Mouse (Mus musculus) liver, postnatal 0 days (tissue): Measurements from ENCODE around the gene Phrf1. TPM values are rescaled to one million over a fixed set of nuclear protein-coding genes. Genes with fewer than 3 reads are reported as not detected.

Experiments used
- ATAC-seq: fragments of 200-750 bp; cut with Nextera tagmentation; 2 replicates; pipeline ENCODE4 v1.8.0; 2017; ENCODE audit warnings: mild to moderate bottlenecking, moderate library complexity
- DNase-seq: peaks from one replicate; pipeline ENCODE4 v3.0.0-alpha.2; 2016
- H3K27ac ChIP-seq: fragments of 300-500 bp; sonication (generic); 2 replicates; pipeline ENCODE4 v1.5.1; 2014; ENCODE audit warnings: antibody characterized with exemption, moderate library complexity, mild to moderate bottlenecking, low read depth
- H3K27me3 ChIP-seq: fragments of 300-500 bp; sonication (generic); 2 replicates; pipeline ENCODE4 v1.6.1; 2014; ENCODE audit warnings: low read length, control low read depth, mixed read lengths; ENCODE audit not compliant: insufficient read depth
- H3K36me3 ChIP-seq: fragments of 300-500 bp; sonication (generic); replicated peaks from 2 replicates; pipeline ENCODE4 v1.6.1; 2014; ENCODE audit warnings: mild to moderate bottlenecking, control low read depth, low read length, moderate library complexity, mixed read lengths; ENCODE audit not compliant: insufficient read depth
- H3K4me1 ChIP-seq: fragments of 300-500 bp; sonication (generic); 2 replicates; pipeline ENCODE4 v1.6.1; 2014; ENCODE audit warnings: antibody characterized with exemption, mild to moderate bottlenecking, control low read depth; ENCODE audit not compliant: insufficient read depth
- H3K4me2 ChIP-seq: fragments of 300-500 bp; sonication (generic); 2 replicates; pipeline ENCODE4 v1.6.1; 2014; ENCODE audit warnings: low read depth, mild to moderate bottlenecking, low read length, moderate library complexity, mixed read lengths
- H3K4me3 ChIP-seq: fragments of 300-500 bp; sonication (generic); 2 replicates; pipeline ENCODE4 v1.5.1; 2014; ENCODE audit warnings: low read depth, low read length
- H3K9ac ChIP-seq: fragments of 300-500 bp; sonication (generic); replicated peaks from 2 replicates; pipeline ENCODE4 v1.6.1; 2014; ENCODE audit warnings: mild to moderate bottlenecking, moderate library complexity
- H3K9me3 ChIP-seq: fragments of 300-500 bp; sonication (generic); 2 replicates; pipeline ENCODE4 v1.6.1; 2016; ENCODE audit warnings: mild to moderate bottlenecking, control low read depth, low read length, mixed read lengths
- CTCF ChIP-seq: sonication (generic); IDR thresholded peaks from 2 replicates; pipeline ENCODE4 v1.5.1; 2016; ENCODE audit warnings: antibody characterized with exemption, low read depth
- EP300 ChIP-seq: IDR thresholded peaks from 2 replicates; pipeline ENCODE4 v1.6.1; 2016; ENCODE audit warnings: antibody characterized with exemption, low read depth, mild to moderate bottlenecking
- WGBS: fragments of 180-500 bp; shearing (Covaris S2); extraction: QIAGEN DNeasy Blood & Tissue Kit; methylation state at CpG from one replicate; pipeline ENCODE4 v1.1.7; 2014; ENCODE audit not compliant: insufficient replicate concordance; 5-methylcytosine and 5-hydroxymethylcytosine counted together
- polyA plus RNA-seq: library from polyadenylated mRNA; unstranded; fragments of >200 nt; fragmentation: Nextera tagmentation; extraction: Ambion mirVana; gene quantifications from 2 replicates; pipeline ENCODE4 v1.2.1, GENCODE M21; 2015

Gene Phrf1
- 10.8 and 14.3 TPM in 2 replicates for polyA plus RNA-seq

GRCm38 (mm10) chr7:141228279-141229067 is at the start of gene Phrf1:
Gene Phrf1 (plus strand): TSS chr7:141228784.
- WGBS, result under 1% methylated on average over 73 of the region's 76 CpGs
- Histone ChIP-seq H3K4me3 (peak within 1 kb of the TSS; percentile 98), H3K9ac (peak within 1 kb of the TSS; percentile 99), H3K36me3 (peaks cover 29% of the 10 kb centered on the region), H3K9me3 (no peaks in the 10 kb centered on the region), H3K4me1 (peaks cover 20% of the 10 kb centered on the region), H3K27me3 (no peaks in the 10 kb centered on the region), H3K4me2 (peak within 1 kb of the TSS; percentile 78), H3K27ac (peak within 1 kb of the TSS; percentile 60)
- DNase-seq, result peak; percentile 93
- TF ChIP-seq EP300 (peak; percentile 89), CTCF (peak; percentile 100)
- peak; percentile 95 for ATAC-seq

GRCm38 (mm10) chr7:141188194-141188593 is 40.4 kb upstream of the Phrf1 start:
- Histone ChIP-seq H3K4me1 (peaks cover 12% of the 10 kb centered on the region), H3K9ac (no peak overlapping the region), H3K4me3 (no peak overlapping the region), H3K9me3 (no peaks in the 10 kb centered on the region), H3K27ac (no peak overlapping the region), H3K4me2 (no peak overlapping the region), H3K27me3 (no peaks in the 10 kb centered on the region), H3K36me3 (peaks cover 32% of the 10 kb centered on the region)
- WGBS, result 69% methylated on average over 3 of the region's 3 CpGs
- TF ChIP-seq EP300, result no peak
- no peak for TF ChIP-seq CTCF
- no peak for DNase-seq
- no peak for ATAC-seq

DNA sequence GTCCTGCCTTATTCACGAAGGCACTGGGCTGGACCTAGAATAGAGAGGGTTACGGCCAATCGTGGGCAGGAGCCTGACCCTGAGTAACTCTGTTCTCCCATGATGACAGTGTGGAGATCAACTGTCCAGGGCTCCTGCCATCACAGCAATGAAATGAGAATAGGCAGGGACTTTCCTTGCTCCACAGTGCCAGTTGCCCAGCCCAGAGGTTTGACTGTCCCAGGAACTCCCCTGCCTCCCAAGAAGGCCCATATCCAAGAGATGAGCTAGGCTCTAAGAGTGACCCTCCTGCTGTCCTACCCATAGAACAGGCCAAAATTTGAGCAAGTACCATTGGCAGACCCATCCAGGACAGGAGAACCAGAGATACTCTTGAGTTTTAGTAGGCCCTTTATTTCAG is 39.9 kb upstream of the Phrf1 start:
- H3K4me3 ChIP-seq, result no peak overlapping the region
- WGBS, result 89% methylated on average over 3 of the region's 3 CpGs
- H3K9me3 ChIP-seq, result no peaks in the 10 kb centered on the region
- no peaks in the 10 kb centered on the region for H3K27me3 ChIP-seq
- H3K36me3 ChIP-seq, result peaks cover 32% of the 10 kb centered on the region
- H3K9ac ChIP-seq, result no peak overlapping the region
- ATAC-seq (no peak), DNase-seq (no peak)
- H3K27ac ChIP-seq, result no peak overlapping the region
- peaks cover 13% of the 10 kb centered on the region for H3K4me1 ChIP-seq
- no peak overlapping the region for H3K4me2 ChIP-seq
- TF ChIP-seq CTCF, result no peak
- no peak for TF ChIP-seq EP300

DNA sequence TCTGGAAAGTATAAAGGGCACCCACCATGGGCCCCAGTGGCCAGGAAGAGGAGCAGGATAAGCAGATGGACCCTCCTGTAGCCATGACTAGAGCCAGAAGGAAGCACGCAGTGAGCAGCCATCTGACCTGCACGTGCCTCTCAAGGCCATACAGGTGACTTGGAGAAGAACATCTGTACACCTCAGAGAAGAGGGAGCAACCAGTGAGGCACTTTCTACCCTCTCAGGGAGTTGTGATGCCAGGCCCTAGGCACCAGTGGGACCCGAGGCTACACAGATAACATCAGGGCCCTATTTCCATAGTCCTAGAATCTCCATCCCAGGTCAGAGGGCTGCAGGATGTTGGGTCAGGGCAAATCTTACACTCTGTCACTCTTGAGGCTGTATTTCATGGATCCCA is 38.4 kb upstream of the Phrf1 start:
- no peak overlapping the region for H3K4me2 ChIP-seq
- no peaks in the 10 kb centered on the region for H3K9me3 ChIP-seq
- TF ChIP-seq CTCF, result no peak
- no peak for TF ChIP-seq EP300
- no peak for DNase-seq
- peaks cover 24% of the 10 kb centered on the region for H3K4me1 ChIP-seq
- H3K9ac ChIP-seq, result no peak overlapping the region
- H3K27me3 ChIP-seq, result no peaks in the 10 kb centered on the region
- peaks cover 32% of the 10 kb centered on the region for H3K36me3 ChIP-seq
- no peak overlapping the region for H3K4me3 ChIP-seq
- no peak for ATAC-seq
- H3K27ac ChIP-seq, result no peak overlapping the region
- WGBS, result 74% methylated on average over 3 of the region's 3 CpGs

DNA sequence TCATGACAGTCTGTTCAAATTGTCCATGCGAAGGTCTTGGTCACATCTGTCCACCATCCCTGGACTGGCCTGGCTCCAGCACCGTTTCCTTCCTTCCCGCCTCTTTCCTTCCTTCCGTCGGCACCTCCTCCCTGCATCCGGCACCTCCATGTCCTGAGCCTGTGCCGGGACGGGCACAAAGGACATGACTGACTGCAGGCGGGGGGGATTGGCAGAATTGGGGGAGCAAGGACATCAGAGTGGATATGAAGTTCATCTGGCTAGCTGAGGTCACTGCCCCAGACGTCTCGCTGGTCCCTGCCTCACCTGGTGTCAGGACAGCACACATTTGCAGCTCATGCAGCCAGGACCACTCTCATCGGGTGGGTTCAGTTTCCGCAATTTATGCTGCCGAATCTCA is 37.5 kb upstream of the Phrf1 start:
- TF ChIP-seq CTCF (no peak), EP300 (no peak)
- Histone ChIP-seq H3K27me3 (no peaks in the 10 kb centered on the region), H3K9ac (no peak overlapping the region), H3K4me1 (peaks cover 24% of the 10 kb centered on the region), H3K4me2 (no peak overlapping the region), H3K4me3 (no peak overlapping the region), H3K36me3 (peaks cover 32% of the 10 kb centered on the region), H3K9me3 (no peaks in the 10 kb centered on the region), H3K27ac (no peak overlapping the region)
- ATAC-seq (no peak), DNase-seq (no peak)
- 88% methylated on average over 14 of the region's 14 CpGs for WGBS

DNA sequence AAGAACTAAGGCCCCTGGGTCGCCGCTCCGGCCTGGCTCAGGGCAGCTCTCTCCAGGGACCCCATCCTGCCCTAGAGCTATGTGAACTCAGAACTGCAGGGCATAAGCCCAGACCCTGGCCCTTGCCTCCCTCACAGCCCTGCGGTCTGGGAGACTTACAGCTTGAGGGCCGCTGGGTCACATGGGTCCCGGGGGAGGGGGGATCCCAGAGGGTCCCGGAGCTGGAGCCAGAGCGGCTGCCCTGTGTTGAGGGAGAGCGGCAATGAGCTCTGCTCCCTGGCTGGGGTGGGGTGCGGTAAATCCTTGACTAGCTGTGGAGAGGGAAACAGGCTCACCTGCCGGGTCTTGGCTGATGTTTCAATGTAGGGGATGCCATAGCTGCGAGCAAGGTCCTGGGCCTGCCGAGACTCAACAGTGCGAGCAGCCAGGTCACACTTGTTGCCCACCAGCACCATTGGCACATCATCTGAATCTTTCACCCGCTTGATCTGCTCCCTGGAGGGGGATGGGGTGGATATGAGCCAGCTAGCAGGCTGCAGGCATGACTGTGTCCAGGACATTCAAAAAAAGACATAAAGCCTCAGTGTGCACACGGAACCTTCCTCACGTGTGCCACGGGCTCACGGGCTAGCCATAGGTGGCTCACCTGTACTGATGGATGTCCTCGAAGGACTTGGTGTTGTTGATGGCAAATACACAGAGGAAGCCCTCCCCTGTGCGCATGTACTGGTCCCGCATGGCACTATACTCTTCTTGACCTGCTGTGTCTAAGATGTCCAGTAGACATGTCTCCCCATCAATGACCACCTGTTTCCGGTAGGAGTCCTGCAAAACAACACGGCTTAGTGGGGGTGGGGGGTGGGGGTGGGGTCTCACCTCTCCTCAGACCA is 36.5 kb upstream of the Phrf1 start:
- Histone ChIP-seq H3K27ac (no peak overlapping the region), H3K27me3 (no peaks in the 10 kb centered on the region), H3K4me1 (peaks cover 29% of the 10 kb centered on the region), H3K4me2 (peak overlapping the region; percentile 100), H3K4me3 (no peak overlapping the region), H3K9me3 (no peaks in the 10 kb centered on the region), H3K9ac (peak overlapping the region; percentile 16; the same call in 1 of the 2 replicates), H3K36me3 (peaks cover 32% of the 10 kb centered on the region)
- TF ChIP-seq CTCF (no peak), EP300 (no peak)
- WGBS, result 91% methylated on average over 24 of the region's 24 CpGs
- no peak for DNase-seq
- ATAC-seq, result no peak
